Mouse (Mus musculus) liver, adult 2 months (tissue): ENCODE data around the gene Atp6v1g1. TPM values are rescaled to one million over a fixed set of nuclear protein-coding genes. Genes with fewer than 3 reads are reported as not detected.

Experiments used
- DNase-seq: peaks from one replicate; pipeline ENCODE4 v3.0.0-alpha.2; 2011; ENCODE audit warnings: low read depth, low spot score; ENCODE audit errors: extremely low read depth
- H3K27ac ChIP-seq: fragments of 200-500 bp; replicated peaks from 2 replicates; pipeline ENCODE4 v1.5.1; 2012; ENCODE audit warnings: low read depth, mild to moderate bottlenecking, control low read depth, inconsistent platforms, low read length; ENCODE audit not compliant: insufficient read depth
- H3K27me3 ChIP-seq: fragments of 200-500 bp; 2 replicates; pipeline ENCODE4 v1.6.1; 2012; ENCODE audit warnings: mild to moderate bottlenecking, moderate library complexity, low read length, inconsistent platforms; ENCODE audit not compliant: control insufficient read depth, insufficient read depth
- H3K36me3 ChIP-seq: fragments of 200-500 bp; 2 replicates; pipeline ENCODE4 v1.6.1; 2012; ENCODE audit warnings: low read length, inconsistent platforms; ENCODE audit not compliant: control insufficient read depth, insufficient read depth
- H3K4me1 ChIP-seq: fragments of 200-500 bp; 2 replicates; pipeline ENCODE4 v1.6.1; 2011; ENCODE audit warnings: low read length; ENCODE audit not compliant: control insufficient read depth, insufficient read depth
- H3K4me3 ChIP-seq: fragments of 200-500 bp; 2 replicates; pipeline ENCODE4 v1.5.1; 2011; ENCODE audit warnings: low read depth, mild to moderate bottlenecking, control low read depth, low read length, moderate library complexity; ENCODE audit not compliant: insufficient read depth
- H3K79me2 ChIP-seq: fragments of 200-500 bp; 2 replicates; pipeline ENCODE4 v1.6.1; 2012; ENCODE audit warnings: inconsistent platforms, mild to moderate bottlenecking, low read length, moderate library complexity; ENCODE audit not compliant: control insufficient read depth, insufficient read depth
- H3K9ac ChIP-seq: fragments of 200-500 bp; 2 replicates; pipeline ENCODE4 v1.6.1; 2012; ENCODE audit warnings: low read depth, mild to moderate bottlenecking, control low read depth, inconsistent platforms, low read length
- CTCF ChIP-seq: fragments of 200-500 bp; IDR thresholded peaks from 2 replicates; pipeline ENCODE4 v1.5.1; 2011; ENCODE audit warnings: low read depth, low read length, control low read depth
- POLR2A ChIP-seq: fragments of 200-500 bp; IDR thresholded peaks from 2 replicates; pipeline ENCODE4 v1.6.1; 2011; ENCODE audit warnings: low read length, control low read depth; ENCODE audit not compliant: insufficient read depth; ENCODE audit errors: extremely low read depth
- WGBS: fragments of 180-500 bp; shearing (Covaris S2); methylation state at CpG from one replicate; pipeline ENCODE4 v1.1.7; 2018; 5-methylcytosine and 5-hydroxymethylcytosine counted together
- polyA plus RNA-seq: library from polyadenylated mRNA; depleted of rRNA; stranded (reverse); fragments of >200 nt; gene quantifications from 2 replicates; pipeline ENCODE4 v1.2.3, GENCODE M21; 2012
- total RNA-seq: library from RNA; depleted of rRNA; stranded (reverse); fragments of >200 nt; gene quantifications from 2 replicates; pipeline ENCODE4 v1.2.3, GENCODE M21; 2014

The Atp6v1g1 gene
- total and polyA plus RNA-seq, 2 experiments, result 31.6 to 79.7 TPM

GRCm38 (mm10) chr4:63572621-63573020, 28.0 kb downstream of the Atp6v1g1 start:
- Histone ChIP-seq H3K4me1 (no peaks in the 10 kb centered on the region), H3K27me3 (no peaks in the 10 kb centered on the region), H3K79me2 (no peaks in the 10 kb centered on the region), H3K4me3 (no peak overlapping the region), H3K36me3 (no peaks in the 10 kb centered on the region; the same call in 1 of the 2 replicates), H3K27ac (no peak overlapping the region), H3K9ac (no peak overlapping the region)
- peak; percentile 53 for DNase-seq
- WGBS, result 69% methylated on average over 5 of the region's 5 CpGs
- no peak for TF ChIP-seq POLR2A
- no peak for TF ChIP-seq CTCF

GRCm38 (mm10) chr4:63579649-63580048, 35.1 kb downstream of the Atp6v1g1 start:
- Histone ChIP-seq H3K27ac (no peak overlapping the region), H3K4me1 (no peaks in the 10 kb centered on the region), H3K79me2 (no peaks in the 10 kb centered on the region), H3K4me3 (no peak overlapping the region), H3K36me3 (no peaks in the 10 kb centered on the region; the same call in 1 of the 2 replicates), H3K9ac (no peak overlapping the region), H3K27me3 (no peaks in the 10 kb centered on the region)
- DNase-seq, result no peak
- no peak for TF ChIP-seq POLR2A
- no peak for TF ChIP-seq CTCF
- 93% methylated on average over 14 of the region's 14 CpGs for WGBS

DNA sequence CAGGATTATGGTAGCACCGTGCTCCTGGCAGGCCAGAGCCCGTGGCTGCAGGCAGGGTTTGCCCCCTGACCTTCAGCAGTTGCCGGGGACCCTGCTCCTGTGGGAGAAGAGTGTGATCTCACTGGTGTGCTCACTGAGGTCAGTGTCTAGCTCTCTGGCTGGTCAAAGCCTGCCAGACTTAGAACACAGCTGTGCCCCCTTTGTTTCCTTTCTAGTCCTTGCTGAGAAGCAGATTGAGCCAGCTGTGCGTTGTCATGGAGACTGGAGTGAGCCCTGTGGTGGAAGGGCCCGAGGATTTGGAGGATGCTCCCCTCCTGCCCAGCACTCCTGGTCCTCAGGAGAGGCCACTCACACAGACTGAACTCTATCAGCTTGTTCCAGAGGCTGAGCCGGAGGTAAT, 35.5 kb downstream of the Atp6v1g1 start:
- H3K4me1 ChIP-seq, result no peaks in the 10 kb centered on the region
- WGBS, result 75% methylated on average over 6 of the region's 6 CpGs
- H3K79me2 ChIP-seq, result no peaks in the 10 kb centered on the region
- H3K27ac ChIP-seq, result no peak overlapping the region
- no peak for DNase-seq
- H3K9ac ChIP-seq, result no peak overlapping the region
- no peaks in the 10 kb centered on the region for H3K27me3 ChIP-seq
- no peak for TF ChIP-seq CTCF
- TF ChIP-seq POLR2A, result no peak
- H3K4me3 ChIP-seq, result no peak overlapping the region
- no peaks in the 10 kb centered on the region; the same call in 1 of the 2 replicates for H3K36me3 ChIP-seq

GRCm38 (mm10) chr4:63582580-63582979, 38.0 kb downstream of the Atp6v1g1 start:
- Histone ChIP-seq H3K4me3 (no peak overlapping the region), H3K36me3 (no peaks in the 10 kb centered on the region; the same call in 1 of the 2 replicates), H3K4me1 (no peaks in the 10 kb centered on the region), H3K9ac (no peak overlapping the region), H3K79me2 (no peaks in the 10 kb centered on the region), H3K27me3 (no peaks in the 10 kb centered on the region), H3K27ac (no peak overlapping the region)
- DNase-seq, result no peak
- WGBS, result 92% methylated on average over 5 of the region's 5 CpGs
- TF ChIP-seq POLR2A, result no peak
- TF ChIP-seq CTCF, result no peak

- no peaks in the 10 kb centered on the region for H3K27me3 ChIP-seq
- H3K4me3 ChIP-seq, result no peak overlapping the region
- H3K79me2 ChIP-seq, result no peaks in the 10 kb centered on the region
- no peak for TF ChIP-seq POLR2A
- no peaks in the 10 kb centered on the region for H3K4me1 ChIP-seq
- 93% methylated on average over 10 of the region's 10 CpGs for WGBS
- H3K9ac ChIP-seq, result no peak overlapping the region
- DNase-seq, result no peak
- no peak overlapping the region for H3K27ac ChIP-seq
- no peaks in the 10 kb centered on the region; the same call in 1 of the 2 replicates for H3K36me3 ChIP-seq
Measured at GRCm38 (mm10) chr4:63585216-63585615, 40.6 kb downstream of the Atp6v1g1 start.

DNA sequence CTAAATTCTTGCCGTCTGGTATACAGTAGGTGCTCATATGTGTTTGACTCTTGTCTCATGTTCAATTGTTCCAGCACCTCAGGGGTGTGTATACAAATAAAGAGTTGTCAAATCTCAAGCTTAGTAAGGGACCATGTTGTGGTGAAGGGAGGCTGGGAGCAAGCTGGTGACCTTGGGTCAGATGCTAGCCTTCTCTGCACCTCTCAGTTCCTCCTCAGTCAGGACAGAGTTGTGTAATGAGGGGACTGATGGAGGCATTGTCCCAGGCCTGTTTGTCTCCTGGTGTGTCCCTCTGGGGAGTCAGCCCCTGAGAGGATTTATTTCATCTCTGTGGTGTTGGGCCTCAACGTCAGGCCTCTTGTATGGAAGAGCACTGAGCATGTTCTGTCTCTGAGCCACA, 41.7 kb downstream of the Atp6v1g1 start:
- Histone ChIP-seq H3K4me3 (no peak overlapping the region), H3K79me2 (no peaks in the 10 kb centered on the region), H3K27ac (no peak overlapping the region), H3K36me3 (no peaks in the 10 kb centered on the region; the same call in 1 of the 2 replicates), H3K9ac (no peak overlapping the region), H3K27me3 (no peaks in the 10 kb centered on the region), H3K4me1 (no peaks in the 10 kb centered on the region)
- TF ChIP-seq POLR2A, result no peak
- TF ChIP-seq CTCF, result no peak
- WGBS, result 77% methylated on average over 2 of the region's 2 CpGs
- peak; percentile 20 for DNase-seq
